Comparison of ENCODE assay signal across 34 mouse cellular contexts in the genomic region with DNA sequence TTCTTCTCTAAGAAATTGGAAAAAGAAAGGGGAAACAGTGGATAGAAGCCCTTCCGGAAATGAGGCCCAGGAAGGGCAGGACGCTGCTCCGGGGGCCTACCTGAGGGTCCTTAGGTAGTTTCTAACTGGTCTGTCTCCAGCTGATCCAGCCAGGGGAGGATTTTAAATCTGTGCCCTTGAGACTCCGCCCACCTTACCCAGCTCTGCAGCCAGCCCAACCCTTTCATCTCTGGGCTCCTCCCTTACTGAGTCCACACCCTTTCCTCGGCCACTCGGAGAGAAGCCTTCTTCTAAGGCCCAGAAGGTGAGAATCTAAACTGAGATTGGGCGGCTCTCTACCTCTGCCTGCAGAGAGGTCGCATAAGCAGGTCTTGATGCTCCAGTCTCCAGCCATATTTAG. TPM values are rescaled to one million over a fixed set of nuclear protein-coding genes. Genes with fewer than 3 reads are reported as not detected.
DNase-seq lines count a peak whose midpoint lies in the region; ATAC-seq lines count a peak whose summit lies in the region.
"Had no signal": no experiment of that assay in that cellular context is flagged by ENCODE, and none has a peak within 500 bp of the region (broad histone marks: within the 10 kb centered on the region; RNA-seq: fewer than 3 reads in every experiment).

TSS of gene Lrrc66 (minus strand) at position 236 of the 400 bp plus-strand sequence.

- H3K27ac ChIP-seq in kidney, embryonic 15.5 days = no peak within 1 kb of the TSS
- H3K27ac ChIP-seq in forebrain, embryonic 10.5 days = no peak within 1 kb of the TSS
- H3K27ac ChIP-seq: embryonic facial prominence, embryonic 13.5 days; gastrocnemius, adult 2 months; heart, embryonic 13.5 days; hindbrain, embryonic 10.5 days; hindbrain, embryonic 15.5 days; limb, embryonic 12.5 days; liver, embryonic 15.5 days; stomach, embryonic 15.5 days had no signal

- DNase-seq in kidney, adult 18-20 months = peak; percentile 43
- peak; percentile 73 for DNase-seq in R1 (ENCODE audit: low read depth, low spot score)
- peak; percentile 49 to 72 for DNase-seq in kidney, adult 8-10 months
- DNase-seq in kidney, postnatal 36 days = peak; percentile 50 to 60
- DNase-seq in gastrocnemius, postnatal 36 days = no peak
- no peak for DNase-seq in forebrain, embryonic 10.5 days (ENCODE audit: extremely low spot score, low spot score)
- DNase-seq in urinary bladder, postnatal 4 days (ENCODE audit: low spot score in 2 of 2) = no peak
- DNase-seq: adrenal gland, postnatal 10 days; cerebellum, adult 8-10 months; cerebellum, postnatal 36 days; embryo, embryonic 11 days; gastrocnemius, adult 2 months; heart, postnatal 10 days; lung, embryonic 14.5 days; thymus, adult 18-20 months; thymus, postnatal 25 days had no signal

- no peaks in the 10 kb centered on the region for H3K4me1 ChIP-seq in kidney, embryonic 15.5 days
- H3K4me1 ChIP-seq in forebrain, embryonic 10.5 days = peaks cover 27% of the 10 kb centered on the region
- H3K4me1 ChIP-seq: limb, embryonic 12.5 days; liver, embryonic 15.5 days; stomach, embryonic 15.5 days had no signal

- no peak within 1 kb of the TSS for H3K4me3 ChIP-seq in kidney, embryonic 15.5 days (replicated peaks)
- no peak within 1 kb of the TSS for H3K4me3 ChIP-seq in forebrain, embryonic 10.5 days
- H3K4me3 ChIP-seq: embryonic facial prominence, embryonic 13.5 days; gastrocnemius, adult 2 months; heart, embryonic 13.5 days; hindbrain, embryonic 10.5 days; hindbrain, embryonic 15.5 days; limb, embryonic 12.5 days; liver, embryonic 15.5 days; stomach, embryonic 15.5 days had no signal

- 0 out of 2 replicates have a peak, but pooled peaks cover 3% of the 10 kb centered on the region for H3K9me3 ChIP-seq in kidney, embryonic 15.5 days (replicated peaks)
- peaks cover 10% of the 10 kb centered on the region for H3K9me3 ChIP-seq in forebrain, embryonic 10.5 days
- H3K9me3 ChIP-seq: heart, embryonic 13.5 days; hindbrain, embryonic 15.5 days; liver, embryonic 15.5 days; stomach, embryonic 15.5 days had no signal

- H3K36me3 ChIP-seq in kidney, embryonic 15.5 days = peaks cover 20% of the 10 kb centered on the region
- peaks cover 35% of the 10 kb centered on the region for H3K36me3 ChIP-seq in forebrain, embryonic 10.5 days (replicated peaks)
- H3K36me3 ChIP-seq: liver, embryonic 15.5 days; stomach, embryonic 15.5 days had no signal

- H3K9ac ChIP-seq in kidney, embryonic 15.5 days = no peak within 1 kb of the TSS
- H3K9ac ChIP-seq: embryonic facial prominence, embryonic 13.5 days; heart, embryonic 13.5 days; hindbrain, embryonic 15.5 days; limb, embryonic 12.5 days; liver, embryonic 15.5 days; lung, embryonic 14.5 days; stomach, embryonic 15.5 days had no signal

- H3K27me3 ChIP-seq in kidney, embryonic 15.5 days = no peaks in the 10 kb centered on the region
- H3K27me3 ChIP-seq in forebrain, embryonic 10.5 days (ENCODE audit: poor library complexity, severe bottlenecking) = no peaks in the 10 kb centered on the region
- H3K27me3 ChIP-seq: embryonic facial prominence, embryonic 13.5 days; heart, embryonic 13.5 days; hindbrain, embryonic 15.5 days; limb, embryonic 12.5 days; liver, embryonic 15.5 days; stomach, embryonic 15.5 days had no signal

- intact Hi-C loops in gastrocnemius, postnatal 36 days (cut with DNase I) = loop anchor here (5.0 kb wide), 1 partner anchor 90 kb away; no protein-coding TSS in a partner anchor

- no peak for ATAC-seq in kidney, embryonic 15.5 days (replicated peaks; ENCODE audit: low FRiP score)
- ATAC-seq: forebrain, embryonic 16.5 days; midbrain, embryonic 16.5 days had no signal

- WGBS in kidney, embryonic 15.5 days = 76% methylated on average over 8 of the region's 8 CpGs
- 78% methylated on average over 8 of the region's 8 CpGs for WGBS in forebrain, embryonic 10.5 days

- no peak within 1 kb of the TSS for H3K4me2 ChIP-seq in kidney, embryonic 15.5 days
- H3K4me2 ChIP-seq: embryonic facial prominence, embryonic 13.5 days; heart, embryonic 13.5 days; hindbrain, embryonic 15.5 days; limb, embryonic 12.5 days; liver, embryonic 15.5 days; lung, embryonic 14.5 days; midbrain, embryonic 11.5 days; stomach, embryonic 15.5 days had no signal

RNA-seq across cellular contexts. Expression of gene Lrrc66, which starts in this region (rescaled TPM):
- 0.08 and 0.17 TPM in 2 replicates for polyA plus RNA-seq in kidney, embryonic 15.5 days (2015; fragmentation: Nextera tagmentation; extraction: Ambion mirVana)
- not detected for total RNA-seq in gastrocnemius, postnatal 36 days (2021)
- polyA plus RNA-seq in forebrain, embryonic 10.5 days (2016; fragmentation: Nextera tagmentation; extraction: Ambion mirVana) = not detected in 2 replicates
- total RNA-seq: adrenal gland, postnatal 10 days; gastrocnemius, adult 2 months; heart, postnatal 10 days; layer of hippocampus, adult 18-20 months; left cerebral cortex, adult 18-20 months; liver, adult 2 months; neutrophil, adult 5-6 weeks had no signal
- polyA plus RNA-seq: embryonic facial prominence, embryonic 13.5 days; forebrain, embryonic 11.5 days; forebrain, embryonic 16.5 days; gonadal fat pad, adult 2 months; hindbrain, embryonic 10.5 days; hindbrain, embryonic 15.5 days; limb, embryonic 12.5 days; liver, adult 2 months; lung, embryonic 14.5 days; midbrain, embryonic 16.5 days; neural tube, embryonic 11.5 days had no signal

Comparison
In these comparisons a context has a peak if more than half of its experiments do, and no peak if none do; other contexts are left out.
1. DNase-seq: peak in kidney, adult 18-20 months (single experiment), R1 (single experiment), kidney, adult 8-10 months (2 of 2) and kidney, postnatal 36 days (2 of 2); none in gastrocnemius, postnatal 36 days (0 of 2), forebrain, embryonic 10.5 days (single experiment) and urinary bladder, postnatal 4 days (0 of 2).